Mouse (Mus musculus): ENCODE results near the gene Ubl7.

- TF ChIP-seq POLR2A (IDR thresholded peaks at IDR 0.05; ENCODE audit: borderline replicate concordance, extremely low read depth, low read depth, low read length) (no peak), CTCF (IDR thresholded peaks at IDR 0.05; ENCODE audit: insufficient read depth, low read length) (no peak)
Observed at GRCm38 (mm10) chr9:57866530-57866929, 44.2 kb upstream of the Ubl7 start.

Data from lung, adult 2 months (tissue).